31 mouse cellular contexts compared by ENCODE assay signal in genomic region chr4:136518576-136518975, GRCm38 (mm10). TPM values are rescaled to one million over a fixed set of nuclear protein-coding genes. Genes with fewer than 3 reads are reported as not detected.
DNase-seq lines count a peak whose midpoint lies in the region; ATAC-seq and TF ChIP-seq lines count a peak whose summit lies in the region.
"Had no signal": no experiment of that assay in that cellular context is flagged by ENCODE, and none has a peak within 500 bp of the region (broad histone marks: within the 10 kb centered on the region; RNA-seq: fewer than 3 reads in every experiment).

No protein-coding gene starts in this region.

- peak overlapping the region; percentile 7; the same call in 1 of the 2 replicates for H3K9ac ChIP-seq in MEL (ENCODE audit: control insufficient read depth, low read depth, low read length, poor library complexity, severe bottlenecking)
- H3K9ac ChIP-seq: embryonic facial prominence, embryonic 13.5 days; embryonic facial prominence, embryonic 15.5 days; forebrain, embryonic 12.5 days had no signal

- H3K79me2 ChIP-seq in MEL (ENCODE audit: control insufficient read depth, insufficient read depth, low read length, poor library complexity) = peaks cover 3% of the 10 kb centered on the region; the same call in 1 of the 2 replicates

- peaks cover 6 to 15% of the 10 kb centered on the region in 2 experiments for H3K4me1 ChIP-seq in MEL (ENCODE audit: control insufficient read depth in 1 of 2, insufficient read depth in 2 of 2, low read length in 2 of 2)

- H3K4me3 ChIP-seq in MEL (ENCODE audit: control insufficient read depth in 1 of 2, insufficient read depth in 1 of 2, low read depth in 2 of 2, low read length in 2 of 2) = no peak overlapping the region
- H3K4me3 ChIP-seq: embryonic facial prominence, embryonic 13.5 days; embryonic facial prominence, embryonic 15.5 days; erythroblast, embryonic 14.5 days; forebrain, embryonic 10.5 days; forebrain, embryonic 12.5 days had no signal

- no peak for TF ChIP-seq POLR2A in MEL (IDR thresholded peaks at IDR 0.05; ENCODE audit: control insufficient read depth in 1 of 2, insufficient read depth in 1 of 2, low read depth in 1 of 2, low read length in 2 of 2, poor library complexity in 1 of 2)

- H3K36me3 ChIP-seq in MEL (ENCODE audit: control insufficient read depth in 1 of 2, insufficient read depth in 2 of 2, low read length in 2 of 2) = peaks cover 0 to 31% of the 10 kb centered on the region in 2 experiments; a peak in 2 of 4 replicates
- H3K36me3 ChIP-seq in splenic B cell, adult 2 months (ENCODE audit: control insufficient read depth, insufficient read depth, low read length, poor library complexity, severe bottlenecking) = no peaks in the 10 kb centered on the region
- H3K36me3 ChIP-seq: embryonic facial prominence, embryonic 15.5 days; G1E had no signal

- ATAC-seq in granulocyte monocyte progenitor cell, adult 5-6 weeks (replicated peaks; ENCODE audit: poor library complexity, severe bottlenecking) = peak; percentile 66
- ATAC-seq in megakaryocyte progenitor cell, adult 5-6 weeks (replicated peaks; ENCODE audit: poor library complexity) = 0 out of 2 replicates have a peak, but pooled peaks have one; percentile 48
- ATAC-seq: activated CD4-positive, CD25-positive, alpha-beta regulatory T cell, adult 4 months; CD4-positive, CD25-positive, alpha-beta regulatory T cell, adult 4 months; forebrain, embryonic 14.5 days; forebrain, embryonic 16.5 days; Patski had no signal

- DNase-seq in MEL (ENCODE audit: low read depth, low spot score) = peak; percentile 84
- DNase-seq in splenic B cell, adult 2 months (ENCODE audit: low read depth, low spot score) = peak; percentile 6
- no peak for DNase-seq in frontal cortex, postnatal 36 days (ENCODE audit: low spot score in 2 of 2)
- DNase-seq in urinary bladder, adult 18-20 months (ENCODE audit: low spot score in 2 of 2) = no peak
- DNase-seq in kidney, postnatal 14 days = no peak
- no peak for DNase-seq in urinary bladder, adult 2 months (ENCODE audit: low spot score)
- DNase-seq: adrenal gland, adult 8-10 months; adrenal gland, postnatal 14 days; adrenal gland, postnatal 36 days; B cell, adult 2 months; cerebellum, adult 18-20 months; cerebellum, adult 8-10 months; cerebellum, adult 9-11 months; cerebellum, postnatal 14 days; cerebellum, postnatal 36 days; embryo, embryonic 11 days had no signal

- peak; percentile 39 to 72; a peak in 3 of 4 replicates for TF ChIP-seq EP300 in MEL (IDR thresholded peaks at IDR 0.05; ENCODE audit: low read depth in 1 of 2, low read length in 2 of 2)

- no peaks in the 10 kb centered on the region for H3K27me3 ChIP-seq in MEL (ENCODE audit: control insufficient read depth in 1 of 2, insufficient read depth in 2 of 2, low read length in 2 of 2)
- no peaks in the 10 kb centered on the region for H3K27me3 ChIP-seq in splenic B cell, adult 2 months (ENCODE audit: control insufficient read depth, insufficient read depth, low read length, poor library complexity, severe bottlenecking)
- H3K27me3 ChIP-seq: CH12.LX; embryonic facial prominence, embryonic 13.5 days; embryonic facial prominence, embryonic 15.5 days; forebrain, embryonic 12.5 days; Patski had no signal

- TF ChIP-seq CTCF in MEL (IDR thresholded peaks at IDR 0.05 in 2 of 3, conservative IDR thresholded peaks at IDR 0.05 in 1 of 3; ENCODE audit: control insufficient read depth in 1 of 3, insufficient read depth in 1 of 3, low read depth in 2 of 3, low read length in 3 of 3, poor library complexity in 1 of 3, severe bottlenecking in 1 of 3) = no peak

- H3K9me3 ChIP-seq in MEL (replicated peaks; ENCODE audit: insufficient read depth, low read length) = no peaks in the 10 kb centered on the region
- H3K9me3 ChIP-seq: embryonic facial prominence, embryonic 13.5 days; embryonic facial prominence, embryonic 15.5 days; forebrain, embryonic 10.5 days; forebrain, embryonic 12.5 days; G1E had no signal

- H3K27ac ChIP-seq in MEL (ENCODE audit: control insufficient read depth, low read depth, low read length) = peak overlapping the region; percentile 14
- H3K27ac ChIP-seq: embryonic facial prominence, embryonic 13.5 days; embryonic facial prominence, embryonic 15.5 days; forebrain, embryonic 10.5 days; forebrain, embryonic 12.5 days had no signal

- no peak for TF ChIP-seq RAD21 in MEL (IDR thresholded peaks at IDR 0.05; ENCODE audit: low read depth, low read length)

TF ChIP-seq in MEL, 35 proteins besides CTCF, POLR2A, EP300 and RAD21 (continues in another document):
- TF ChIP-seq NELFE (IDR thresholded peaks at IDR 0.05; ENCODE audit: low read depth, low read length) = no peak
- TF ChIP-seq SMC3 (IDR thresholded peaks at IDR 0.05; ENCODE audit: low read depth, low read length) = no peak
- no peak for TF ChIP-seq POLR2AphosphoS2 (IDR thresholded peaks at IDR 0.05; ENCODE audit: low read length)
- TF ChIP-seq MAFK (IDR thresholded peaks at IDR 0.05; ENCODE audit: borderline replicate concordance, low read depth, low read length) = no peak
- no peak for TF ChIP-seq E2F4 (IDR thresholded peaks at IDR 0.05; ENCODE audit: borderline replicate concordance, low read depth, low read length)
- no peak for TF ChIP-seq GABPA (IDR thresholded peaks at IDR 0.05; ENCODE audit: low read depth, low read length)
- peak; percentile 30; the same call in 1 of the 2 replicates for TF ChIP-seq ZNF384 (IDR thresholded peaks at IDR 0.05; ENCODE audit: low read depth, low read length)
- no peak for TF ChIP-seq RCOR1 (IDR thresholded peaks at IDR 0.05; ENCODE audit: low read depth, low read length)
- TF ChIP-seq USF1 (IDR thresholded peaks at IDR 0.05; ENCODE audit: low read depth, low read length) = no peak
- TF ChIP-seq UBTF (IDR thresholded peaks at IDR 0.05; ENCODE audit: borderline replicate concordance, insufficient read depth, low read depth, low read length) = no peak
- TF ChIP-seq HCFC1 (IDR thresholded peaks at IDR 0.05; ENCODE audit: low read depth, low read length) = 0 out of 2 replicates have a peak, but pooled peaks have one; percentile 14
- peak; percentile 33; the same call in 1 of the 2 replicates for TF ChIP-seq ETS1 (IDR thresholded peaks at IDR 0.05; ENCODE audit: low read depth, low read length)
- no peak for TF ChIP-seq MEF2A (IDR thresholded peaks at IDR 0.05; ENCODE audit: extremely low read depth, insufficient replicate concordance, low read depth, low read length, poor library complexity, severe bottlenecking)
- TF ChIP-seq USF2 (IDR thresholded peaks at IDR 0.05; ENCODE audit: borderline replicate concordance in 1 of 2, insufficient read depth in 1 of 2, low read depth in 1 of 2, low read length in 2 of 2) = no peak
- 0 out of 2 replicates have a peak, but pooled peaks have one; percentile 43 for TF ChIP-seq CHD1 (IDR thresholded peaks at IDR 0.05; ENCODE audit: low read depth, low read length)
- TF ChIP-seq ZC3H11A (IDR thresholded peaks at IDR 0.05; ENCODE audit: low read depth, low read length) = no peak
- no peak for TF ChIP-seq ZKSCAN1 (IDR thresholded peaks at IDR 0.05; ENCODE audit: low read depth, low read length)
- TF ChIP-seq KAT2A (conservative IDR thresholded peaks at IDR 0.05; ENCODE audit: low read depth, low read length) = no peak
- TF ChIP-seq JUND (IDR thresholded peaks at IDR 0.05; ENCODE audit: low read depth, low read length) = no peak
- TF ChIP-seq MXI1 (IDR thresholded peaks at IDR 0.05; ENCODE audit: low read depth, low read length) = no peak
- TF ChIP-seq POLR2AphosphoS5 (IDR thresholded peaks at IDR 0.05; ENCODE audit: borderline replicate concordance, low read depth, low read length) = no peak
- TF ChIP-seq MAZ (IDR thresholded peaks at IDR 0.05; ENCODE audit: low read depth, low read length) = no peak
- TF ChIP-seq BHLHE40 (IDR thresholded peaks at IDR 0.05; ENCODE audit: borderline replicate concordance, low read depth, low read length) = no peak
- no peak for TF ChIP-seq ELF1 (IDR thresholded peaks at IDR 0.05; ENCODE audit: low read depth, low read length)
- TF ChIP-seq TBP (IDR thresholded peaks at IDR 0.05; ENCODE audit: low read depth, low read length) = no peak
- TF ChIP-seq CHD2 (IDR thresholded peaks at IDR 0.05; ENCODE audit: low read length) = no peak
- peak; percentile 62; the same call in 1 of the 2 replicates for TF ChIP-seq GATA1 (IDR thresholded peaks at IDR 0.05; ENCODE audit: low read depth, low read length)
- TF ChIP-seq ZMIZ1 (IDR thresholded peaks at IDR 0.05; ENCODE audit: low read depth, low read length) = no peak
- peak; percentile 59; the same call in 1 of the 2 replicates for TF ChIP-seq SIN3A (IDR thresholded peaks at IDR 0.05; ENCODE audit: low read length)
- TF ChIP-seq MAX (IDR thresholded peaks at IDR 0.05; ENCODE audit: low read length) = no peak
- TF ChIP-seq MYB (IDR thresholded peaks at IDR 0.05; ENCODE audit: low read depth, low read length) = no peak
- TF ChIP-seq NRF1 (IDR thresholded peaks at IDR 0.05; ENCODE audit: insufficient read depth, low read depth, low read length, poor library complexity, severe bottlenecking) = no peak
- TF ChIP-seq TAL1 (IDR thresholded peaks at IDR 0.05; ENCODE audit: low read length) = peak; percentile 66

RNA-seq across cellular contexts. Expression of gene Luzp1, which starts 49.0 kb away (rescaled TPM):
- 7.3 and 7.5 TPM in 2 replicates for total RNA-seq in MEL (2012; rRNA removed)
- 10 to 100 TPM in 1 of 2 experiments, not detected in 1; 13.4 TPM for polyA plus RNA-seq in MEL (2012; ENCODE audit: insufficient read depth in 1 of 2, insufficient read length in 2 of 2, low read depth in 1 of 2, low replicate concordance in 2 of 2, missing spikeins in 1 of 2)
- 6.2 and 10.2 TPM in 2 replicates for total RNA-seq in granulocyte monocyte progenitor cell, adult 5-6 weeks (2014; fragmentation: Nextera tagmentation)
- 4.0 and 4.1 TPM in 2 replicates for total RNA-seq in granulocyte monocyte progenitor cell, adult 5-6 weeks (2017)
- 3.4 and 3.7 TPM in 2 replicates for total RNA-seq in megakaryocyte progenitor cell, adult 5-6 weeks (2015)
- 2.3 and 3.3 TPM in 2 replicates for total RNA-seq in megakaryocyte progenitor cell, adult 5-6 weeks (2017)
- polyA plus RNA-seq in urinary bladder, adult 2 months (2012; rRNA removed) = 26.2 TPM in 2 replicates
- polyA plus RNA-seq: G1E had no signal

RNA-seq across cellular contexts. Expression of gene 6030445D17Rik, which starts 56.5 kb away (rescaled TPM):
- 0.26 and 0.46 TPM in 2 replicates for total RNA-seq in MEL (2012; rRNA removed)
- polyA plus RNA-seq in MEL (2012; ENCODE audit: insufficient read depth in 1 of 2, insufficient read length in 2 of 2, low read depth in 1 of 2, low replicate concordance in 2 of 2, missing spikeins in 1 of 2) = under 1 TPM in 1 of 2 experiments, not detected in 1; 0.77 TPM
- total RNA-seq in granulocyte monocyte progenitor cell, adult 5-6 weeks (2014; fragmentation: Nextera tagmentation) = not detected in 2 replicates
- not detected in 2 replicates for total RNA-seq in granulocyte monocyte progenitor cell, adult 5-6 weeks (2017)
- total RNA-seq in megakaryocyte progenitor cell, adult 5-6 weeks (2015) = not detected in 2 replicates
- not detected in 2 replicates for total RNA-seq in megakaryocyte progenitor cell, adult 5-6 weeks (2017)
- 1.3 and 1.4 TPM in 2 replicates for polyA plus RNA-seq in urinary bladder, adult 2 months (2012; rRNA removed)
- total RNA-seq: CH12.LX; common myeloid progenitor, adult 5-6 weeks; G1E had no signal
- polyA plus RNA-seq: activated CD4-positive, CD25-positive, alpha-beta regulatory T cell, adult 4 months; CD4-positive, CD25-positive, alpha-beta regulatory T cell, adult 4 months; erythroblast, embryonic 14.5 days; forebrain, embryonic 12.5 days; forebrain, embryonic 14.5 days; G1E had no signal

Comparison
In these comparisons a context has a peak if more than half of its experiments do, and no peak if none do; other contexts are left out.
1. DNase-seq: peak in MEL (single experiment) and splenic B cell, adult 2 months (single experiment); none in frontal cortex, postnatal 36 days (0 of 2), urinary bladder, adult 18-20 months (0 of 2), kidney, postnatal 14 days (single experiment) and urinary bladder, adult 2 months (single experiment).